Mouse (Mus musculus) megakaryocyte progenitor cell, adult 5-6 weeks (primary cell): ENCODE measurements around the gene Opa3. TPM values are rescaled to one million over a fixed set of nuclear protein-coding genes. Genes with fewer than 3 reads are reported as not detected.

Source experiments
- ATAC-seq: replicated peaks from 2 replicates; pipeline ENCODE4 v1.8.0; 2016; ENCODE audit warnings: mild to moderate bottlenecking, moderate TSS enrichment, inconsistent platforms; ENCODE audit not compliant: poor library complexity
- total RNA-seq, 2 experiments: library from RNA; stranded (forward) in 1 of 2; stranded (reverse) in 1 of 2; fragments of 157-497, 149-512 nt in 1 of 2; fragments of 200-1000 nt in 1 of 2; gene quantifications; 2 replicates each; pipeline versions ENCODE4 v1.2.3 to v1.2.4; 2015 to 2017

The Opa3 gene
- total RNA-seq, 2 experiments from 2014 or later: 16.1 to 19.9 TPM

DNA sequence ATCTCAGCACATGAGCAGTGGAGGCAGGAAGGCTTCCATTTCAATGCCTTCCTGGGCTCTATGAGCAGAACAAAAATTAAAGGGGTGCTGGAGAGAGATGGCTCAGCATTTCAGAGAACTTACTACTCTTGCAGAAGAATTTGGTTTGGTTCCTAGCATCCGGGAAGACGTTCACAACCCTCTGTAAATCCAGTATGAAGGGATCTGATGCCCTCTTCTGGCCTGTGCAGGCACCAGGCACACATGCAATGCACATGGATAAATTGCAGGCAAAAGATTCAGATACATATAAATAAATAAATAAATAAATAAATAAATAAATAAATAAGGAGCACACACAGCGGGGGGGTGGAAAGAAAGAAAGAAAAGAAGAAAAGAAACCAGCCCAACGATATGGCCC lies 48.1 kb downstream of the Opa3 start:
- ATAC-seq: no peak

DNA sequence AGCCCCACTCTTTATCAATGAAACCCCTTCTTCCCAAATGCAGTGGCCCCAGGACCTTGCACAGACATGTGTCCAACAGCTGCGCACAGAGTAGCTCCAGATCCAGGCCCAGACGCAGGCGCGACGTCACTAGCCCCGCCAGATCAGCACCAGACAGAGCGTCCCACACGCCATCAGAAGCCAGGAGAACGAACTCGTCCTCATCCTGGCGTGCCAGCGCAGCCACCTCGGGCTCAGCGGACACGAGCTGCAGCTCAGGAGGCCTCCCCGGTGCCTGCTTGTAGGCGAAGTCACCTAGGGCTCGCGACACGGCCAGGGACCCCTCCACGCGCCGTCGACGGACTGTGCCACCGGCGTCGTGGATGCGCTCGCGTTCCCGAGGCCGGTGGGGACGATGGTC lies 50.9 kb downstream of the Opa3 start:
- ATAC-seq: no peak

DNA sequence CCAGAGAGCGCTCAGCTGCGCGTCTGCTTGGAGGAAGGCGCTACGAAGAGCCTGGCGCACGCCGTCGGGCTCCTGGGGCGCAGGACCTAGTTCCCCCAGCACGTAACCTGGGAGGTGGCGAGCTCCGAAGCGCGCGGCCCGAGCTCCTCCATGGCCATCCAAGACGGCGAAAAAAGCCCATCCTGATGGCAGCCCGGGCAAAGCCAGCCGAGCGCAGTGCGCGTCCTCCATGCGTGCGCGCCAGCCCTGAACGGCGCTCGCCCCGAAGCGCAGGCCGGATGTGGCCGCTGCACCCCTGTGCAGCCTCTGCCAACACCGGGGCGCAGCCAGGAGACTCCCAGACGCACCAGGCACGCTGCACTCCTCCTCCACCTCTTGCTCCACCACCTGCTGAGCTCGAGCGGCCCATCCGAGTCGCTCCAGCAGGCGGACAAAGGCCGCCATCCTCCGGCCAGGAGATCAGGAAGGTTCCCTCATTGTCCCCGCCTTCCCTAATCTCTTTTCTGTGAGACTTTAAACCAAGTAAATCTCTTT lies 51.5 kb downstream of the Opa3 start, which contains the start of gene Ppm1n:
TSS of gene Ppm1n (minus strand) at position 484 of the 534 bp plus-strand sequence.
- no peak for ATAC-seq

DNA sequence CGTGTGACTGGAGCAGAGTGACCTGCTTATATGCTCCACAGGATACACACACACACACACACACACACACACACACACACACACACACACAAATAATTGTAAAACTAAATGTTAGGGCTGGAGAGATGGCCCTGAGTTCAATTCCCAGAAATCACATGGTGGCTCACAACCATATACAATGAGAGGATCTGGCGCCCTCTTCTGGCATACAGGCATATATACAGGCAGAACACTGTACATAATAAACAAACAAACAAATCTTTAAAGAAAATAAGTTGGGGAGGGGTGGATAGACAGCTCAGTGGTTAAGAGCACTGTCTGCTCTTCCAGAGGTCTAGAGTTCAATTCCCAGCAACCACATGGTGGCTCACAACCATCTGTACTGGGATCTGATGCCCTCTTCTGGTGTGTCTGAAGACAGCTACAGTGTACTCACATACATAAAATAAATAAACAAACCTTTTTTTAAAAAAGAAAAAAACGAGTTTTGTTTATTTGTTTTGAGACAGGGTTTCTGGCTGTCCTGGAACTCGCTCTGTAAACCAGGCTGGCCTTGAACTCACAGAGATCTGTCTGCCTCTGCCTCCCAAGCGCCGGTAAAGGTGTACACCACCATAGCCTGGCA lies 53.7 kb downstream of the Opa3 start:
- ATAC-seq: peak; percentile 38

DNA sequence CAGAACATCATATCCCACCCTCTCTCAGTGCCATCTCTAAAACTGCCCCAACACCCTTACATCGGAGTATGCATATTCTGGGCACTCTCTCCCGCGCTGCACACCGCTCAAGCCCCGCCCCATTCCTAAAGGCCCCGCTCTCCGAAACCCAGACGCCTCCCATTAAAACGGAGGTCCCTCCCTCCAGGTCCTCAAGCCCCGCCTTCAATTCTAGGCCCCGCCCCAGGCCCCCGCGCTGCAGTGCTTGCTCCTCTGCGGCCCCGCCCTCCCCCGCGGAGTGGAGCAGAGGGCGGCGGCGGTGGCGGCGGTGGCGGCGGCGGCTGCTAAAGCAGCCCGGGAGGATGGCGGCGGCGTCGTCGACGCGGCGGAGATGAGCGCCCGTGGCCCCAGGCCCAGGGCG lies 54.3 kb downstream of the Opa3 start, which contains the start of gene Rtn2:
TSS of gene Rtn2 (plus strand) at position 240 of the 400 bp plus-strand sequence.
- peak; percentile 89 for ATAC-seq

DNA sequence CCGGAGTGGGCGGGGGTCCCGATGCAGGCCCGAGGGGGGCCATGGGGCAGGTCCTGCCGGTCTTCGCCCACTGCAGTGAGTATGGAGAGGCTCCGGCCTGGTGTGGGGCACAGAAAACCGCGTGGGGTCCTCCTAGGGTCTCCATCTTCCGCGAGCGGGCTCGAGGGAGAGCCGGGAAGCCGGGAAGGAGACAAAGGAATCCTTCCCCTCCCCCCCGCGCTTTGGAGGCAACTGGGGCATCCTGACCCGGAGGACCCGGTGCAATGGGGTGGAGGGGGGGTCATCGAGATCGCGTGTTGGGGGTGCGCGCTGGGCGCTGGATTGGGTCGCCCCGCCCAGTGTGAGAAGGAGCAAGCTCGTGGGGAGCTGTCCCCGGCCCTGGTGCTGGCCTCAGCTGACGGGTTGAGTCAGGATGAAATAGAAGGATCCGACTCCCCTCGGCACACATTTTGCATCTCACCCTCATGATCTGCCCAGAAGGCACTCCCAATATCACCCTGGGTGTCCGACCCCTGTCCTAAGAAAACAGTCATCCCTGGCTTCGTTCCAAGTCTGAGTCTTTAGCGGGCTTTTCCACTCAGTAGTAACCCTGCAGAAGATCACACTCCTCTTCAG lies 54.8 kb downstream of the Opa3 start:
- ATAC-seq: peak; percentile 62

DNA sequence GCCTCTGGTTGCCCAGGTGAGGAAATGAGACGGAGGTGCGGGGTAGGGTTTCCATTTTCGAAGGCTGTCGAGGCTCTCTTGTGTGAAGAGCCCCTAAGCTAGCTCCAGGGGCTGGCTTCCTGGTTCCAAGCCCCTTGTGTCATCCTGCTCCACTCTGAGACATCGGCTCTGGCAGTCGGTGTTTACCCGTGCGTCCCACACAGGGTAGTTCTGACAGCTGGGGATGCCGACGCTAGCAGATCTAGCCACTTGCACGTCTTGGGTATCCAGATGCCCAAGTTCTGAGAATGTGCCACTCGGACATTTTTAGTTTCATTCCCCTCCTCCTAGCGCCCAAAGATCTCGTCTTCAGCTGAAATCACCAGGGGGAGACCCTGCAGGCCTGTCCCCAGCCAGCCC lies 55.3 kb downstream of the Opa3 start:
- no peak for ATAC-seq

DNA sequence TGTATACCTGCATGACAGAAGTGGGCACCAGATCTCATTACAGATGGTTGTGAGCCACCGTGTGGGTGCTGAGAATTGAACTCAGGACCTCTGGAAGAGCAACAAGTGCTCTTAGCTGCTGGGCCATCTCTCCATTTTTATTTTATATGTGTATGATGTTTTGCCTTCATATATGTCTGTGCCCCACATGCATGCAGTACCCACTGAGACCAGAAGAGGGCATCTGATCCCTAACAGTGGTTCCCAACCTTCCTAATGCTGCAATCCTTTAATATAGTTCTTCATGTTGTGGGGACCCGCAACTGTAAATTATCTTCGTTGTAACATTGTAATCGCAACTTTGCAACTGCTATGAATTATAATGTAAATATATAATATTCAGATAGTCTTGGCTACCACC lies 56.6 kb downstream of the Opa3 start:
- peak; percentile 49 for ATAC-seq

DNA sequence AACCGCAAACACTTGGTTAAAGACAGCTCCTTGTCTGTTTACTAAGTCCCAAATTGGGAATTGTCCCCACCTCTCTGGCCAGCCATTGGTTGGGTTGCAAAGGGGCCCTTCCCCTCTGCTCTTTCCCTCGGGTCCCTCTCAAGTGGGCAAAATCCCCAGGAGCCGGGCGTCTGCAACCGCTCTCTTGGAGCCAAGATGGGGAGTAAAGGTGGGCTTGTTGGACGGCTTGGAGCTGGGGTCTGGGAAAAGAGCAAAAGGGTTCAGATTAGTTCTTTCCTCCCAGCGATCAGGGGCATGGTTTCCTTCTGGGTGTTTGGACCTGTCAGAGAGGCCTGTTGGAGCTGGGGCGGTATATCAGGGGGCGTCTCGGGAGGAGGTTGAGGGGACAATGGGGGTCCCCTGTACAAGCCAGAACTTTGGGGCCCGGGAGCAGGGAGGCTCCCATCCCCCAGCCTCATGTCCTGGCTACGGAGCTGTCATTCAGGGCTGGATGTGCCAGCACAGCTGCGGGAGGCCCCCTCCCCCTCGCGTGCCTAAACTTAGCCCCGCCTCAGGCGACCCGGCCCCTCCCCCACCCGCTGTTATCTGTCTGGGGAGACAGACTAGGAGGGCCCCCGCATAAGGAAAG lies 62.9 kb downstream of the Opa3 start:
- 0 out of 2 replicates have a peak, but pooled peaks have one; percentile 28 for ATAC-seq

DNA sequence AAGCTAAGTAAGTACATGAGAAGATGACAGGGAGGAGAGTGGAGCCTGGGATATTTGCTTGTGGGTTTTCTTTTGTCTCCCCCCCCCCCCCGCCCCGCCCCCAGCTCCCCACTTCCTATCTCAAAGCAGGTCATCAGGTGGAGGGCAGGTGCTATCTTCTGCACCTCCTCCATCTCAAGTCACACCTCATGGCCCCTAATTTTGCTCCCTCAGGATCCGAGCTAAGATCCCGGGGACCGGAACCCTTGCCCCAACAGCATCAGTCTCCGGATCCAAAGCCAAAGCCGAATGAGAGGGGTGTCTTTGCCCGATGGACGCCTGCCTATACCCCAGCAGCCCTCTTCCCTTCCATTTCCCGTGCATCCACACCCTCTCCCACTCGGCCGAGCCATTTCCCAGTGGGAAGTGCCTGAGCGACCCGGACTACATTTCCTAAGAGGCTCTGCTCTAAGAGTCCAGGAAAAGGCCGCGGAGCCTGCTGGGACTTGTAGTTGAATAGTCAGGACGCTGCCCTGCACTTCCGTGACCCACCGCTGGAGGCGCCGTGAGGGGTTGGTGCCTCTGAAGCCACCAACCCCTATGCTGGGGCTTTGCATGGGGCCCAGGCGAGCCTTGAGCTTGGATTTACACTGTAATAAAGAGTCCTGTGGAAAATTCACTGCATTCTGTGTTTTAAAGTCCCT lies 67.5 kb downstream of the Opa3 start:
- peak; percentile 92 for ATAC-seq

DNA sequence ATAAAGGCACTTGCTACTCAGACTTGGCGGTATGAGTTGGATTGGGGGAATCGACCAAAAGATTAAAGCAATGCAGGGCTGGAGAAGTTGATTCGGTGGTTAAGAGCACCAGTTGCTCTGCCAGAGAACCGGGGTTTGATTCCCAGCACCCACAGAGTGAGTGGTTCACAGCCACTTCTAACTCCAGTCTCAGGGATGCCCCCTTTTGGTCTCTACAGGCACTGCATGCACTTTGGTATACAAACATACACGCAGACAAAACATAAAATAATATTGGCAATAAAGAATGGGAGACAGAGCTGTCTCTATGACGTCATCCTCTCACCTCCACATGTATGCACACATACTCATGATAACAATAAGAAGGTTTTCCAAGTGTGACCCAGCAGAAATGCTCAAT lies 68.9 kb downstream of the Opa3 start:
- no peak for ATAC-seq

DNA sequence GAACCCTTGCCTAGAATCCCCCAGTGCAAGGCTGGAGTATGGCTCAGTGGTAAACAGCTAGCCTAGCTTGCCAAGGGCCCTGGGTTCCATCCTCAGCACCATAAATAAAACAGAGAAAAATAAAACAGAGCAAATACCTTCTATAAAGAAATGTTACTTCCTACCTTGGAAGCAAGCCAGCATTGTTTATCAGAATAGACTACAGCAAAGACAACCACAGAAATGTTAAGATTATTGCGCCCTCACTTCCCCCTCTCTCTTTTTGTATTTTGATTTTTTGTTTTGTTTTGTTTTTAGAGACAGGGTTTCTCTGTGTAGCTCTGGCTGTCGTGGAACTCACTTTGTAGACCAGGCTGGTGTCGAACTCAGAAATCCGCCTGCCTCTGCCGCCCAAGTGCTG lies 69.7 kb downstream of the Opa3 start:
- no peak for ATAC-seq

DNA sequence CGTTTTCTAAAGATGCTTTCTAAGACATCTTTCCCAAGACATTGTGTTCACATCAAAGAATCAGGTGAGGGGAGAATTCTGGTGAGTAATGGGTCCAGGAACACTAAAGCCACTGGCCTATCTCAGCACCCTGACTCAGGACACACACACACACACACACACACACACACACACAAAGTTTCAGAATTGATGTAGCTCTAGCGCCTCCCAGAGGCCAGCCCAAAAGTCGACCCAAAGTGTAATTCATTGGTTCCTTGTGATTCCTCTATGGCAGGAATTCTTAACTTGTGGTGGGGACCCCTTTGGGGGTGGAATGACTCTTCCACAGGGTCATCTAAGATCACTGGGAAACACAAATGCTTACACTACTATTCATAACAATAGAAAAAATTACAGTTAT lies 71.1 kb downstream of the Opa3 start:
- ATAC-seq: peak; percentile 40

DNA sequence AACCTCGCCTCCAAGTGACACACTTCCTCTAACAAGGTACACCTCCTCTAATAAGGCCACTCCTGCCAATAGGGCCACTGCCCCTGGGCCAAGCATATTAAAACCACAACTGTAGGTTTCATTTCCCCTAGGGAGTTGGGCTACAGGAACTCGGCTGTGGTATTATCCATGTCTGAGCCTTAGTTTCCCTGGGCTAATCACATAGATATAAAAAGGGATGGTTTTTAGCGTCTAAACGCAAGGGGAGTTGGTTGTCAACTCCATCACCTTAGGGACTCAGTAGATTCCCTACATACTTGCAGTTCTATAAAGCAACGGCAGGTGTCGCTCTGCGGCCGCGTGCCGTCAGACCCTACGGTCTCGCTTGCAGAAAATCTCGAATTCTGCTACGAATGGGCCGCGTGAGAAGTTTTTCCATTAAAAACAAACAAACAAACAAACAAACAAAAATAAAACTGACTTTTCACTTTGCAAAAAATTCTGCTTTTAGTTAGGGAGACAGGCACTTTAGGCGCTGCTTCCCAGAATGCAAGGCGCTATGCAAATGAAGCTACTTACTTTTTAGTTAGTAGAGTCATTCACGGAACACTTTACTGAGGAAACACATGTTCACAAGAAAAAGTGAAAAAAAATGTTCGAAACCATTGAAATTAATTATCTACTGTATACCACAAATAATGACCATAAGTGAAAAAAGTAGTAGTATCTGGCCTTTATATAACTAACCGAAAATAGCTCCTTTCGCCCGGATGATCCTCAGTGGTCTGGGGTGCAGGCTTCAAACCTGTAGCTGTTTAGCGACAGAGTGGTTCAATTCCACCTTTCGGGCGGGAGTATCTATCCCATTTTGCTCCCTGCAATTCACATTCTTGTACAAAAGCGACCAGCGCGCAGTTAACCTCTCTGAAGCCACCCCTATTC lies 72.6 kb downstream of the Opa3 start:
- ATAC-seq: peak; percentile 67

DNA sequence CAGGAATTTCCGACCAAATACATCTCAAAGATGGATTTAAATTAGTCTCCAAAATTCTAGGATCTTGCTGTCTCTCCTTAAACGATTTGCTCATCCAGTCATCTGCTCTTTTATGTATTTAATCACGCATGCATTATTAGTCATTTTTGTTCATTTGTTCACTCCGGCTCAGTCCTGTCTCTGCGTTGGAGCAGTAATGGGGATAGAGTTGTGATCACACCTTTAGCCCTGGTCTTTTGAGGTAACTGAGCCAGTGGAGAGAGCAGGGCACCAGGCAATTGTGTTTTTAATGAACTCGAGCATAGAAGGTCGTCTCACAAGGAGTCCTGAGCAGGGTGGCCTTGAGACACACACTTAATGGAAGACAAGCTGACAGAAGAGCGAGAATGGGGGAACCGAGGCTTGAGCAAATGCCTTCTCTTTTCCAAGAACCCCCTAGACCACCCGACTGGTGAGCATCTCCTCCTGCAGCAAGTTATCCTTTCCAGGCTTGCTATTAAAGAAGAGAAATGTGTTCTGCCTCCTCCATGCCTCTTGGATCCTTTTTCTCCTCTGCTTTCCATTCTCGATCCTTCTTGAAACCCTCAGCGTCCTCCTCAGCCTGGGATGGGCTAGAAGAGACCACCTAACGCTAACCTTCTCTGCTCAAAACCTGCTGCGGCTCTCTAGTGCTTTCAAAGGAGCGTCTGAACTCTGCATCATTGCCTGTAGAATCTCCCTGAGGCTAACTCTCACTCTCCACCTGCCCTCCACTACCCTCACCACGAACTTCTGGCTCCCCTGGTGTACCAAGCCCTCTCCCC lies 73.5 kb downstream of the Opa3 start:
- no peak for ATAC-seq

DNA sequence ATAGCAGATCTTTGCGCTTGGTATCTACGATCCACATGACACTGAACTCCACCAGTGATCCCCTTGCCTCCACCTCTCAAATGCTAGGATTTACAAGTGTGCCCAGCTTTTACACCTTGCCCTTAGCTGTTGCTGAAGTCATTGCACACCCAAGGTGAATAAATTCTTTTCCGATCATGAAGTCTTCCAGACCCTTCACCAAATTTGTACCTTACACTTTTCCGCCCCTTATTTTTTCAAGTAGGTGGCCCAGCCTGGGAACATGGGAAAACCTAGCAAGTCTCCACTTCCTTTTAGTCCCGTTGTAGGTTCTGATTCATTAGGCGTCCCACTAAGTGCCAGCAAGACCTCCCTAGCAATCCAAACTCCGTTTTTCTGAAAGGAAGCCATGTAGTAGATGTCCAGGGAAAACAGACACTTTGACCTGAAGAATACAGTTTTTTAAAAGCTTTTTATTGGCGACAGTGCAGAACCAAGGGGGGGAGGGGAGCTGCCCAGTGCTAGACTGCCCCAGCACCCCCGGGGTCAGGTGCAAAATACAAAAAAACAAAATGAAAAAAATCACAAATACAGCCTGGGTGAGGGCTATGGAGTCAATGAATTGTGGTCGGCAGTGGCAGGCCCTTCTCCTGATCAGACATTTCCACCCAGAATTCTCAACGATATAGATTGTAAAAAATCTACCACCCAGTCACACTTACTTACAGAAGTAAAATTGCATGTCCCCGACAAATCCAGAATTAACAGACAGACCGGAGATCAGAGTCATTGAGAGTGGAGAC lies 74.3 kb downstream of the Opa3 start:
- no peak for ATAC-seq

DNA sequence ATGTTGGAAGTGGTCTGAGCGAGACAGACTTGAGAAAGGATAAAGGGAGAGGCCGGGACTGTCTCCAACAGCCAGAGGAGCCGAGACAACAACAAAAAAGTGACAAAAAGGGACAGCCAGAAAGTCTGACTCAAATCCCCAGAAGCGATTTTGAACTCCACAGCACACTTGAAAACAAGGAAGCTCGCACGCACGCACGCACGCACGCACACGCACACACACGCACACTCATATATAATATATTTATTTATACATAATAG lies 74.8 kb downstream of the Opa3 start:
- ATAC-seq: no peak

DNA sequence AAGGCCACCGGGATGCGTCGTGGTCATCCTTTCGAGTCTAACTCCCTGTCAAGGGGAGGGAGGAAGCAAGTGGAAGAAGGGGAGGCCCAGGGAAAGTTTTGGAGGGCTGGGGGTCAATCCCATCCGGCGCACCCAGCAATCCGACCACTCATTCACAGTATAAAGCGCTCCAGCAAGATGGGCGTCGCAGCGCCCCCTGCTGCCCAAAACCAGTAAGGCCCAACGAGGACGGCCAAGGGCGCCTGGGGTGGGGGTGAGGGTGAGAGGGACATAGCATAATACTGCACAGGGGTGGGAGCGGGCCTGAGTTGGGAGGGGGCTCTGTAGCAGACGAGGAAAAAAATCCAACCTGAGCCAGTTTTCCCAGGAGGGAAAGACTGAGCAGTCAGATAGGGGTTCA lies 75.6 kb downstream of the Opa3 start:
- peak; percentile 41 for ATAC-seq
